Mouse (Mus musculus): Measurements from ENCODE around the gene Cdk19.
"Not testable (repeated sequence)": the region's sequence is repeated elsewhere in the genome, so short reads cannot be mapped to it uniquely, and the experiment has no call there.

The Cdk19 gene

GRCm38 (mm10) chr10:40512996-40513395 is 173.6 kb downstream of the Cdk19 start:
- in situ Hi-C loops (cut with MboI; ENCODE audit: low sequenced_read_pairs) = loop anchor here (25.0 kb wide), 1 partner anchor 451 kb away; no protein-coding TSS in a partner anchor

GRCm38 (mm10) chr10:40515225-40515681 is 175.9 kb downstream of the Cdk19 start:
- in situ Hi-C loops (cut with MboI; ENCODE audit: low sequenced_read_pairs) = loop anchor here (25.0 kb wide), 1 partner anchor 453 kb away; no protein-coding TSS in a partner anchor

GRCm38 (mm10) chr10:40516421-40516820 is 177.1 kb downstream of the Cdk19 start:
- in situ Hi-C loops (cut with MboI; ENCODE audit: low sequenced_read_pairs) = loop anchor here (25.0 kb wide), 1 partner anchor 454 kb away; no protein-coding TSS in a partner anchor

DNA sequence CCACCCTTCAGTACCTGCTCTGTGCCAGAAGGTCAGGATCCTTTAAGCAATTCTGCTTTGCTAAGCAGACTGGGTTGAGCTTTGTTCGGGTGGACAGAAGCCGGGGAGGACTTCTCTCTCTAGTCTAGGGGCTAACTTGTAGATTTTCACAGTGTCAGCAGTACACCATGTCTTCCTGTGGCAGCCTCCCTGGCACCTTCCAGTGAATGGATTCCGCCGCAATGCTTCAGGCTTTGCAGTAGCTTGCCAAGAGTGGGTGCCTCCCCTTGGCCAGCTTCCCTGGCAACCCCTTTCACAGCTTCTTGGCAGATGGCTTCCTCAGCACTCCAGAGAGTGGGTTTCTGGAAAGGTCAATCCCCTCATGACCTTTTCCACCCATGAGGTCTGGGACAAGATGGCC is 180.2 kb downstream of the Cdk19 start:
- in situ Hi-C loops (cut with MboI; ENCODE audit: low sequenced_read_pairs) = loop anchor here (25.0 kb wide), 1 partner anchor 457 kb away; no protein-coding TSS in a partner anchor

GRCm38 (mm10) chr10:40521579-40521978 is 182.2 kb downstream of the Cdk19 start:
- in situ Hi-C loops (cut with MboI; ENCODE audit: low sequenced_read_pairs) = loop anchor here (25.0 kb wide), 1 partner anchor 459 kb away; no protein-coding TSS in a partner anchor

- in situ Hi-C loops (cut with MboI; ENCODE audit: low sequenced_read_pairs) = loop anchor here (25.0 kb wide), 1 partner anchor 461 kb away; no protein-coding TSS in a partner anchor
These were observed 184.1 kb downstream of the Cdk19 start for GRCm38 (mm10) chr10:40523312-40523975.

DNA sequence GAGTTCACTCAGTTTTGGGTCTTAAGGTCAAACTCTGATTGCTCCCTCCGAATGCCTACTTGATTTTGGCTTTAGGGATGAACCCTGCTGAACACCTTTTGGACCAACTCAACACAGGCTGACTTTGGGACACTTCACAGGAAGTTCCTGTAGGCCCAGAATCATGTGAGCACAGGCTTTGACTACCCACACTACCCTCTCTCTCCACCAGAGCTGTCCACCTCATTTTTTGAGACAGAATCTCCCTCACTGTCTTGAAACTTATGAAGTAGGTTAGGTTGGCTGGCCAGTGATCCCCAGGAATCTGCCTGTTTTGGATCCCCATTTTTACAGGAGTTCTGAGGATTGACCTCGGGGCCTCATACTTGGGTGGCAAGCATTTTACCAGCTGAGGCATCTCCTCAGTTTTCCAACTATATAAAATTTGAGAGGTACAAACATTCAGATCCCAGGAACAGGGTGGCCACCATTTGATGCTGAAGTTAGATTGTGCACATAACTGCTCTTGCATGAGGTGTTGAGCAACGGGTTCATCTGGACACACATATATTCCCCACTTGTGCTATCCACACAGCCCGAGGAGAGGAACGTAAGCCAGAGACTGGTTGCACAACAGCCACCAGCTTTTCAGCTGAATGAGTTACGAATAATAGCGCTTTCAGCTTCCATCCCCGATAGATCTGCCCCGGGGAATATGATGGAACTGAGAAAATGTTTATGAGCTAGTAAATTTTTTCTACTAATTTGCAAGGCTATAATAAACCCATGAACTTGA is 184.9 kb downstream of the Cdk19 start:
- in situ Hi-C loops (cut with MboI; ENCODE audit: low sequenced_read_pairs) = loop anchor here (25.0 kb wide), 1 partner anchor 462 kb away; no protein-coding TSS in a partner anchor

GRCm38 (mm10) chr10:40524991-40525390 is 185.6 kb downstream of the Cdk19 start:
- in situ Hi-C loops (cut with MboI; ENCODE audit: low sequenced_read_pairs) = loop anchor here (5.0 to 25.0 kb wide), 2 partner anchors 268 to 463 kb away; partner anchors contain the start of gene Gtf3c6

DNA sequence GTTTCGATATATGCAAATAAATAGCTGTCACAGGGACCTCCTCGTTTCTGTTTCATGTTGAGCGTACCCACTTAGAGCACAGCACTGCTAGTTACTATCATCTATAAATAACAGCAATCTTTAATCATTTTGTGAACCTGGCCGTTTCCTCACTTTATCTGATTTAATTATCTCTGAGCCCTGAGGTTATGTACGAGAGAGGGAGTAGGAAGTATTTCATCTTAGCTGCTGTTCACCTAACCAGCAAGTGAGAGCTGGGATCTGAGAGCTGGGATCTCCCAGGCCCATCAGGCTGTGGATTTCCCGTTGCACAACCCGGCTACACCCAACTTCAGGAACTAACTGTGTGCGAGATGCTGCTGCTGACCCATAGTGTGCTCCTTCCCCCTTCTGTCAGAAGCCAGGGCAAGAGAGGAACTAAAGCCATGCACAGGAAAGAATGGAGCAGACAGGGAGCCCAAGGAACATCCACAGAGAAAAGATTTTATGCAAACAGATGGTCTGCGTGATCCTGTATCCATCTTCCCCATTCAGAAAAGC is 186.3 kb downstream of the Cdk19 start:
- in situ Hi-C loops (cut with MboI; ENCODE audit: low sequenced_read_pairs) = loop anchor here (5.0 kb wide), 1 partner anchor 268 kb away; the partner anchor contains the start of gene Gtf3c6

GRCm38 (mm10) chr10:40526301-40526761 is 187.0 kb downstream of the Cdk19 start:
- in situ Hi-C loops (cut with MboI; ENCODE audit: low sequenced_read_pairs) = loop anchor here (5.0 kb wide), 1 partner anchor 269 kb away; the partner anchor contains the start of gene Gtf3c6

DNA sequence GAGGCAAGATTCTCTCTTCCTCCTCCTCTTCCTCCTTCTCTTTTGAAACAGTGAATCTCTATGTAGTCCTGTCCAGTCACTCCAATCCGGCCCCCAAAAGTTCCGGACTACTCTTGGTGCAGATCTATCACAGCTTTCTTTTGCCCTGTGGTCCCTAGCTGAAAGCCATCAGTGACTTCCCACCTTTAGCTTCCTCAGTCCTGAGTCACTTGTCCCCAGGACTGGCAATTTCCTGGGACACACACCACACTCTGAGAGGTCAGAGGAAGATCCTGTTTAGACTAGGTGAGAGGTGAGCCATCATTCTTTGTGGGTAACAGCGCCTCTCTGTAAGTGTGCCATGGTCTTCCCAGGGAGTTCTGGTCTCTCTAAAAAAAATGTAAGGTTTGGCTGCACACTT is 187.6 kb downstream of the Cdk19 start:
- in situ Hi-C loops (cut with MboI; ENCODE audit: low sequenced_read_pairs) = loop anchor here (5.0 kb wide), 1 partner anchor 270 kb away; the partner anchor contains the start of gene Gtf3c6

GRCm38 (mm10) chr10:40527573-40527972 is 188.2 kb downstream of the Cdk19 start:
- in situ Hi-C loops (cut with MboI; ENCODE audit: low sequenced_read_pairs) = loop anchor here (5.0 kb wide), 1 partner anchor 270 kb away; the partner anchor contains the start of gene Gtf3c6

DNA sequence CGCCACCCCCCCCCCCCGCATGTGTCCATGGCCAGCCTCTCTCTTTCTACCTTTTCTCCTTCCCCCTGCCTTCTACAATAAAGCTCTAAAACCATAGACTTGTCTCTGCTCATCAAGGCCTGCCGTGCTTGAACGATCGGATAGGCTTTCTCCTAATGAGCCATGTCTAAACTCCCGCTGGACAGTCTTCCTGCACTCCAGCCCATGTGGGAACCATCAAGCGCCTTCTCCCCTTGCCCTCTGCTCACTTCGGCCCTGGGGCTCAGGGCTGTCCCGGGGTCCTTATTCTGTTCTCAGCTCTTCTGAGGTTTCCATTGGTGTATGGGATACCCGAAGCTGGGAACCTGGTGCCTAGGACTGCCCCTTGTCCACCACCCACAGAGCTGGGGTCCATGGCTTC is 189.3 kb downstream of the Cdk19 start:
- in situ Hi-C loops (cut with MboI; ENCODE audit: low sequenced_read_pairs) = loop anchor here (5.0 kb wide), 1 partner anchor 271 kb away; the partner anchor contains the start of gene Gtf3c6

DNA sequence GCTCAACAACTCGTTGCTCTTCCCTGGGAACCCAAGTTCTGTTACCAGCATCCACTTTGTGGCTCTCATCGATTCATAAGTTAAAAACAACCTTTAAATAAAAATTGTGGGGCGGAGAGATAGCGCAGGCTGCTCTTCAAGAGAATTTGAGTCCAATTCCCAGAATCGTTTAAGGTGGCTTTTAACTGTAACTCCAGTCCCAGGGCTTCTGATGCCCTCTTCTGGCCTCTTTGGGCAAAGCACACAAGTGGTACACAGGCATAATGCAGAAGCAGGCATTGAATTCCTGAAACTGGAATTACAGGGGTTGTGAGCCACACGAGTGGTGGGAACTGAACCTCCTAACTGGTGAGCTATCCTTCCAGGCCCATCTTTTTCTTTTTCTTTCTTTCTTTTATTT is 190.3 kb downstream of the Cdk19 start:
- in situ Hi-C loops (cut with MboI; ENCODE audit: low sequenced_read_pairs) = loop anchor here (5.0 kb wide), 1 partner anchor 272 kb away; the partner anchor contains the start of gene Gtf3c6

DNA sequence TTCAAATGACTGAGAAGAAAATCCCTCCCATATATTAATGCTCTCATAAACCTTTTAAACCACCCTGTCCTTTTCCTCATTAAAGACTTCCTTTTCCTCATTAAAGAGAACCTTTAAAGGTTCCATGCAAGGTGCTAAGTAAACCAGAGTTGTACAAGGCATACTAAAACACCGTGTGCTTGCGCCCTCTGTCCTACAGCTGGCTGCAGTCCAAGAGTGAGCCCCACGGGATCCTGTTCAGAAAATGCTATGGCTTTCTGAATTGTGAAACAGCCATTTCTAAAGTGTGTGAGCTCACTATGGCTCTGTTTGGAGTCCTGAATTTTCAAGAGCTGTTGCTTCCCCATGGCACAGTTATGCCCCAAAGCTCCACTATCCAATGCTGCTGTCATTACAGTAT is 191.3 kb downstream of the Cdk19 start:
- in situ Hi-C loops (cut with MboI; ENCODE audit: low sequenced_read_pairs) = no loop called here

GRCm38 (mm10) chr10:40532586-40532985 is 193.2 kb downstream of the Cdk19 start:
- in situ Hi-C loops (cut with MboI; ENCODE audit: low sequenced_read_pairs) = not testable (repeated sequence)
